Mouse (Mus musculus) testis, adult 2 months (tissue): ENCODE measurements around the gene Yipf2.

Experiments
- CTCF ChIP-seq: fragments of 200-500 bp; IDR thresholded peaks from 2 replicates; pipeline ENCODE4 v1.5.1; 2012; ENCODE audit warnings: low read depth, mild to moderate bottlenecking, inconsistent platforms, low read length, moderate library complexity; ENCODE audit not compliant: control insufficient read depth, insufficient read depth, insufficient replicate concordance
- POLR2A ChIP-seq: fragments of 200-500 bp; IDR thresholded peaks from 2 replicates; pipeline ENCODE4 v1.6.1; 2012; ENCODE audit warnings: low read depth, mild to moderate bottlenecking, inconsistent platforms, low read length, moderate library complexity; ENCODE audit not compliant: control insufficient read depth

DNA sequence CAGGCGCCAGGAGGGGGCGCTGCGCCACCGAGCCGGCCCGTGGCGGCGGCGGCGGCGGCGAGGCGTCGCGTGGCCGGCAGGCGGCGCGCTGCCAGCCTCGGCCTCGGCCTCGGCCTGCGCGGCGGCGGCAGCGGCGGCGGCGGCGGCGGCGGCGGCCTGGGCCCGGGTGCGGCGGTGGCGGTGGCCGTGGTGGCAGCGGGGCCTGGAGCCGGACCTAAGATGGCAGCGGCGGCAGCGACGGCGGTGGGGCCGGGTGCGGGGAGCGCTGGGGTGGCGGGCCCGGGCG lies 45.9 kb downstream of the Yipf2 start, which contains the start of gene Carm1:
- TF ChIP-seq CTCF (no peak), POLR2A (no peak)
